Mouse (Mus musculus) kidney, adult 2 months (tissue): ENCODE data around the gene Clec2d. TPM values are rescaled to one million over a fixed set of nuclear protein-coding genes. Genes with fewer than 3 reads are reported as not detected.

Experiments
- DNase-seq: peaks from one replicate; pipeline ENCODE4 v3.0.0; 2021
- H3K27ac ChIP-seq: fragments of 200-500 bp; 2 replicates; pipeline ENCODE4 v1.5.1; 2012; ENCODE audit warnings: low read depth, low read length, control low read depth, inconsistent platforms; ENCODE audit not compliant: insufficient read depth
- H3K27me3 ChIP-seq: fragments of 200-500 bp; replicated peaks from 2 replicates; pipeline ENCODE4 v1.6.1; 2012; ENCODE audit warnings: mild to moderate bottlenecking, moderate library complexity, low read length, inconsistent platforms; ENCODE audit not compliant: control insufficient read depth, insufficient read depth
- H3K36me3 ChIP-seq: fragments of 200-500 bp; 2 replicates; pipeline ENCODE4 v1.6.1; 2012; ENCODE audit warnings: mild to moderate bottlenecking, moderate library complexity, low read length, inconsistent platforms; ENCODE audit not compliant: control insufficient read depth, insufficient read depth
- H3K4me1 ChIP-seq: fragments of 200-500 bp; 2 replicates; pipeline ENCODE4 v1.6.1; 2011; ENCODE audit warnings: low read length; ENCODE audit not compliant: control insufficient read depth, insufficient read depth
- H3K4me3 ChIP-seq: fragments of 200-500 bp; 2 replicates; pipeline ENCODE4 v1.5.1; 2011; ENCODE audit warnings: mild to moderate bottlenecking, low read depth, low read length, control low read depth; ENCODE audit not compliant: insufficient read depth
- CTCF ChIP-seq: fragments of 200-500 bp; conservative IDR thresholded peaks from 2 replicates; pipeline ENCODE4 v1.5.1; 2011; ENCODE audit warnings: low read depth, mild to moderate bottlenecking, control low read depth, low read length, moderate library complexity, mixed read lengths; ENCODE audit not compliant: insufficient read depth, insufficient read length
- POLR2A ChIP-seq: fragments of 200-500 bp; IDR thresholded peaks from one replicate; pipeline ENCODE4 v1.6.1; 2011; ENCODE audit warnings: low read depth, low read length, control low read depth
- WGBS: fragments of 180-500 bp; shearing (Covaris S2); methylation state at CpG from one replicate; pipeline ENCODE4 v1.1.7; 2018; 5-methylcytosine and 5-hydroxymethylcytosine counted together
- polyA plus RNA-seq: library from polyadenylated mRNA; depleted of rRNA; stranded (reverse); fragments of >200 nt; gene quantifications from 2 replicates; pipeline ENCODE4 v1.2.3, GENCODE M21; 2012; rRNA removed

The Clec2d gene
- polyA plus RNA-seq, 1 experiment, result 67.0 TPM

GRCm38 (mm10) chr6:129233955-129234369 lies 53.5 kb downstream of the Clec2d start:
- DNase-seq, result no peak
- H3K36me3 ChIP-seq, result no peaks in the 10 kb centered on the region; the same call in 1 of the 2 replicates
- WGBS, result 82% methylated on average over 18 of the region's 18 CpGs
- no peak overlapping the region for H3K4me3 ChIP-seq
- H3K27ac ChIP-seq, result peak overlapping the region; percentile 85
- H3K27me3 ChIP-seq, result no peaks in the 10 kb centered on the region
- TF ChIP-seq CTCF (no peak), POLR2A (no peak)
- H3K4me1 ChIP-seq, result peaks cover 51% of the 10 kb centered on the region

- no peak for DNase-seq
- peak overlapping the region; percentile 87 for H3K27ac ChIP-seq
- 71% methylated on average over 8 of the region's 8 CpGs for WGBS
- H3K27me3 ChIP-seq, result no peaks in the 10 kb centered on the region
- no peaks in the 10 kb centered on the region; the same call in 1 of the 2 replicates for H3K36me3 ChIP-seq
- TF ChIP-seq POLR2A (no peak), CTCF (no peak)
- peaks cover 43% of the 10 kb centered on the region for H3K4me1 ChIP-seq
- H3K4me3 ChIP-seq, result no peak overlapping the region
Observed at GRCm38 (mm10) chr6:129234456-129235360, 54.3 kb downstream of the Clec2d start.

GRCm38 (mm10) chr6:129235855-129236461 lies 55.5 kb downstream of the Clec2d start:
- 31% methylated on average over 5 of the region's 5 CpGs for WGBS
- Histone ChIP-seq H3K4me3 (no peak overlapping the region), H3K4me1 (peaks cover 34% of the 10 kb centered on the region), H3K36me3 (no peaks in the 10 kb centered on the region; the same call in 1 of the 2 replicates), H3K27ac (peak overlapping the region; percentile 87), H3K27me3 (no peaks in the 10 kb centered on the region)
- DNase-seq, result peak; percentile 78
- TF ChIP-seq CTCF (no peak), POLR2A (no peak)

Other genes starting within 250 kb of the Clec2d start
- not detected in 2 replicates for gene Clec2g, start 246.2 kb upstream of the Clec2d start, polyA plus RNA-seq
- gene Klrb1f, start 134.7 kb upstream of the Clec2d start, polyA plus RNA-seq, result 0.16 and 0.65 TPM in 2 replicates
- gene Clec2e, start 79.7 kb upstream of the Clec2d start, polyA plus RNA-seq, result 0.05 TPM in 1 of 2 replicates, not detected in the other
- gene Cd69, start 94.8 kb downstream of the Clec2d start, polyA plus RNA-seq, result 0.11 and 0.78 TPM in 2 replicates
- gene 4922502D21Rik, start 151.2 kb downstream of the Clec2d start, polyA plus RNA-seq, result 0.09 and 0.12 TPM in 2 replicates
- gene Clec12a, start 162.1 kb downstream of the Clec2d start, polyA plus RNA-seq, result 0.34 and 0.63 TPM in 2 replicates
- 0.06 and 0.12 TPM in 2 replicates for gene Clec12b, start 205.3 kb downstream of the Clec2d start, polyA plus RNA-seq
- 0.24 and 0.41 TPM in 2 replicates for gene Clec1b, start 216.7 kb downstream of the Clec2d start, polyA plus RNA-seq
- 0.42 and 0.86 TPM in 2 replicates for gene Clec9a, start 228.2 kb downstream of the Clec2d start, polyA plus RNA-seq